Mouse (Mus musculus) adrenal gland, adult 2 months (tissue): ENCODE data around the gene Nrf1. TPM values are rescaled to one million over a fixed set of nuclear protein-coding genes. Genes with fewer than 3 reads are reported as not detected.

Experiments
- DNase-seq: peaks from one replicate; pipeline ENCODE4 v3.0.0; 2021
- microRNA-seq, 2 experiments: library from miRNA; unstranded; fragments of <30 nt; microRNA quantifications; one replicate each; pipeline ENCODE4 v1.2.0; 2021
- polyA plus RNA-seq: library from polyadenylated mRNA; depleted of rRNA; stranded (reverse); fragments of >200 nt; gene quantifications from 2 replicates; pipeline ENCODE4 v1.2.3, GENCODE M21; 2012; rRNA removed
- total RNA-seq, 2 experiments: library from RNA; stranded (reverse); gene quantifications; 2 replicates each; pipeline ENCODE4 v1.2.3; 2021

Nrf1 gene
- total and polyA plus RNA-seq, 3 experiments, result 11.0 to 24.3 (median 20.1) TPM

DNA sequence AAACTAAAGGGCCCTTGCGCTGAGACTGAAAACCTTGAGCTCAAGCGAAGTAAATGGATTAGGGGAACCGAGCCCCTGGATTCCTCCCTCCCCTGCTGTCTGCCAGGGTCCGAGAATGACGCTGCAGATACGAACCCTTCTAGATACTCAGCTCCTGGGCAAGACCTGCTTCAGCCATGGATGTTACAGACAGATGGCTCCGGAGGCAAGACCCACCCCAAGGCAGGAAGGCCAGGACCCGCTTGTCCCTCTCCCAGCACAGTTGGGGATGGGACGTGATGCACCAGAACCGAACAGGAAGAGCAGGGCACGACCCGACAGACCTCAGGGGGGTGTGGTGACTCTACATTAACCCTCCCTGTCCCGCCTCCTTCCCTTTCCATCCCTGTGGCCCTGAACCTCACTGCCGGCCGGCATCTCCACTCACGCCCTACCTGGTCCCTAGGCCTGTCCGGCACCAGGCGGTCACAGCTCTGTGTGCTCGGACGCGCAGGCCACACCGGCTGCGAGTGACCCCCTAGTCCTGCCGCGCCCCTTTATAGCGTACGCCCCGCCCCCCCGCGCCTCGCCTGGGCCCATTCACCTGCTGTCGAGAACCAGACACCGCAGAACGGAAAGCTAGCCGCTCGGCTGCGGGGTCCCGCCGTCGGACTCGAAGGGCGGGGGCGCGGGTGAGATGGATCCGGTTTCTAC is 127.6 kb downstream of the Nrf1 start:
- DNase-seq, result no peak

DNA sequence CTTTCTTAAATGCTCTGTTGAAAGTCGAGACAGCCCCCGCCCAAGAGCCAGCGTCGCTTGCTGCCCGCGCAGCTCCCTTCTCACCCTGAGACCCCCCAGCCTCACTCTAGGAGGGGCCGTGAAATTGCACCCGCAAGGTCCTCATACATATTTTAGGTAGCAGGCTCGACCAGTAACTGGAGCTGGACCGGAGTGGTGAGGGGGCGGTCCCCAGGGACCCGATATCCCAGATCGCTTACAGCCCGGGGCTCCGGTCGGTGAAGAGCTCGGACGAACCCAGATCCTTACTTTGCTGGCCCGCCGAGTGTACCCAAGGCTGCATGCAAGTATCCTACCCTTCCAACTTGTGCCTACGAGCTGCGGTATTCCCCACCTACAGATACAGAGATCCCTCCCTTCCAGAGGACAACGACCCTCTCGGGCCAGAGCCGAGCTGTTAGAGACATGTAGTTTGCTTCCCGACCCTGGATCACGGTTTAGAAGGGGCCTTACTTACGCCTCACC is 128.2 kb downstream of the Nrf1 start:
- no peak for DNase-seq

DNA sequence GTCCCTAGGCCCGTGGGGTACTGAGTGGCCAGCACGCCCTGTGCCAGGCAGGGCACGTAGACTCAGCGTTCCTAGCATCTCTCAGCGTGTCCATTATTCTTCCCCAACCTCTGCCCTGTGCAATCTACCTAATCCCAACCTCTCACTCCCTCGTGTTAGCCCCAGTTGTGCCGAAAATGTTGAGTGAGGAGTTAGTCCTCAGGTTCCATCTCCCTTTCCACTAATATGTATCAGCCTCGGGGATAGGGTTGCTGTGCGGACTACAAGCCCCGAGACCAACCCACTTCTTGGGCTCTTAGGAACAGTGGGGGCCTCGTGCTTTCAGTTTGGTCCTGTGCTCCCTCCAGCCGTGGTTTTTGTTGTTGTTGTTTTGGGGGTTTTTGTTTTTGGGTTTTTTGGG is 128.7 kb downstream of the Nrf1 start:
- no peak for DNase-seq

DNA sequence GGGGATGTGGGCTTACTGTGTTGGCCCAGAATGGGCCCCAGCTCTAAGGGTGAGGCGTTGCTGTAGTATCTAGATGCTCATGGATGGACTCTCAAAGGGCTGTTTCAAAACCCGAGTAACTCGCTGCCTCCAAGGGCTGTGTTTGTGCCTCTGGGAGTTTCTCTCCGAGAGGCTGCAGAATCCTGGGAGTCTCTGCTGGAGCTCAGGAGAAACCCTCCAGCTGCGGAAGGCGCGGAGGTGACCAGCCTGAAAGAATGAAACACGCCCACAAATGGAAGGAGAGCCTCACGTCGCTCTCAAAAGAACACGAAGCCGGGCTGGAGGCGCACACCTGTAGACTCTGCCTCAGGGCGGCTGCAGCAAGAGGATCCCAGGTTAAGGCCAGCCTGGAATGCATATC is 129.5 kb downstream of the Nrf1 start:
- no peak for DNase-seq

DNA sequence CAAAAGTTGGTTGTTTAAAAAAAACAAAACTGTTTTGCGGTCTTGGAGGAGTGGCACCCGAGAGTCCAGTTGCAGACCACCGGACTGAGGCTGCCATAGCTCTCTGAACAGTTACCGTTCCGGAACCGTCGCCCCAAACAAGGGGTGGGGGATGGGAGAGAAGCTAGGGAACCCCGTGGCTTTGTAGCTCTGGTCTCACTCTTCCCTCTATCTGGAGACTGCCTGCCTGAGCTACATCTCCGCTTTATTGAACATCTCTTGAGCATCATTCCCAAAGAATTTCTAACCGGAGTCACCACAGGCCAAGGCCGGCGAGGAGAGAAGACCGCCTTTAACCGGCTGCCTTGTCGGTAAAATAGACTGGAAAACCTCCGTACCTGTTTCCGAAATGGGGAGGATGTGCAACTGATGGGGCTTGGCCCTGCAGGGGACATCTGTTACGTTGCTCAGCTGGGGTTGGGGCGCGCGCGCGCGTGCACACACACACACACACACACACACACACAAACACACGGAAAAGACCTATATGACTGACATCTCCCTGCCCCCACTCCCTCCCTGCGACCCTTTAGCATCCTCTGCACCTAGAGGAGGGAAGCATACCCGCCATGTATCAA is 130.3 kb downstream of the Nrf1 start:
- no peak for DNase-seq

DNA sequence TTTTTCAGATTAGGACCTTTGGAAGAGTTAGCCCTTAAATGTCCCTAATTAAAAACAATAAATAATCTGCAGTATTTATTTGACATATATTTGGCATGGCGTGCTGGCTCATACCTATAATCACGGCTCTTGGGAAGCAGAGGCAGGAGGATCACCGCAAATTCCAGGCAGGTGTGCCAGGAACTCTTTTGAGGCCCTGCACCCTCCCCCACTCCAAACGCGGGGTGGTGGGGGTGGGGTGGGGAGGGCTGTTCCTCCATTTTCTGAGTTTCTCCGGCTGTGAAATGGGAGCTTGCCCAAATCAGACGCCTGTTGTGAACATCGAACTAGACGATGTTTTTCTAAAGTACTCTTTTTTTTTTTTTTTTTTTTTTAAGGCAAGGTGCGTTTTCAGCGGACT is 131.3 kb downstream of the Nrf1 start:
- DNase-seq, result no peak

DNA sequence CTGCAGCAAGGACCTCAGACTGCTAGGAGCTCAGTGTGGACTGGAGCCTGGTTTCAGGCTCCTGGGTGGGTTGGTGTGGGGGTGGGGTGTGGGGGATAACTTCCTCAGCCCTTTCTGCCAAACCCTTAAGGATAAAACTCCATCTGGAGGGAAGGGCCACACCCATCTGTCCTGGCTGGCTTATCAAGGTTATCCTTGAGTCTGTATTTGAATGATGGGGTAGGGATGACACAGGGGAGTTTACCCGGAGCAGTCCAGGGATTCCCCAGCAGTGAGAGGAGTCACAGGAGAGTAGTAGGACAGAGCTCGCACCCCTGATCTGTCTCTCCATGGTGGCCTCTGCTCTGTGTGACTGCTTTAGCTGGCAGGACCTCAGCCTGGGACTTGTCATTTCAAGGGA is 132.5 kb downstream of the Nrf1 start:
- DNase-seq, result peak; percentile 29

DNA sequence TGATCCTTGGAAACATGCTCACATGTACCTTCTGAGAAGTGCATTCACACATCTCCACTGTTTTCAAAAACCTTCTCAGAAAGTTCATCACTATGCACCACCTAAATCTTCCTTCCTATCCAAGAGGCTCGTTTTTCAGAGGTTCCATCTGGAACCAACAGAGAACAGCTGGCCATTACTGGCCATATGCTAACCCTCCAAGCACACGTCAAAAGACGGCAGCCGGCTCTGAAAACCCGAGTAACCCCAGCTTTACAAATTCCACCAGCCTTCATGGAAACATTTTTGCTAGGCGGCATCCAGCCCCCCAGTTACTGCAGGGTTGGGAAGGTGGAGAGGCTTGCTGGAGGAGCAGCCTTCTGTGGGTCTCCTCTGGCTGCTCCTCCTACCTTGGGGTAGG is 134.2 kb downstream of the Nrf1 start:
- no peak for DNase-seq

DNA sequence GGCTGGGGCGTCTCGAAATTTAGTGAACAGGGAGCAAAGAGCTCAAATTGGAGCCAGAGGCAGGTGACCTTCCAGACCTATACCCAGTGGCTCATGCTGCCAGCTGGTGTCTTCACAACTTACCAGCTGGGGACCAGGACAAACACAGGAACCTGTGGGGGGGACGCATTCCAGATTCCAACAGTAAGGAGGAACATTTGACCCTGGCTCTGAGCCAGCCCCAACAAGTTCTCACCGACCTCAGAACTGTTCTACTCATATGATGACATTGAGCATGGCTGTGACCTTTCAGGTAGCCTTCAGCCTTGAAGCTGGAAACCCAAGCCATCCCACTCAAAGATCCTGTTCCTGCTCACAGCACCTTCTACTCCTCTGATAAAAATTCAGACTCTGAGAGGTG is 135.8 kb downstream of the Nrf1 start:
- DNase-seq, result no peak

DNA sequence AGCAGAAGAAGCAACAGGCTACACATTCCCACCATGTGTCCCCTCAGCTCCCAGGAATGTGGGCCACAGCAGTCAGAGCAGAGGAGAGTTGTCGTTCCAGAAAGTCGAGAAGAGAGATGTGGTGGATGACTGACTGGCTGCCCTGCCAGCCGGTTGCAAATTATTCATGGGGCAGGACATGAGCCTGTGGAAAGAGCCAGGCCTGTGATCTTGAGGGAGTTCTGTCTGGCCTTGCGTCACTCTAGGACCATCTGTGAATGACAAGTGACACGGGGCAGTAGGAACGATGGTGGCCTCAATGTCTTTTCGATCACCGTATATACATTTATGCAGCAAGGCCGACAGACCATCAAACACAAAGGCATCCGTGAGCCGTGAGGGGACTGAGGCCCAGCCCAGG is 147.9 kb downstream of the Nrf1 start:
- peak; percentile 47 for DNase-seq

DNA sequence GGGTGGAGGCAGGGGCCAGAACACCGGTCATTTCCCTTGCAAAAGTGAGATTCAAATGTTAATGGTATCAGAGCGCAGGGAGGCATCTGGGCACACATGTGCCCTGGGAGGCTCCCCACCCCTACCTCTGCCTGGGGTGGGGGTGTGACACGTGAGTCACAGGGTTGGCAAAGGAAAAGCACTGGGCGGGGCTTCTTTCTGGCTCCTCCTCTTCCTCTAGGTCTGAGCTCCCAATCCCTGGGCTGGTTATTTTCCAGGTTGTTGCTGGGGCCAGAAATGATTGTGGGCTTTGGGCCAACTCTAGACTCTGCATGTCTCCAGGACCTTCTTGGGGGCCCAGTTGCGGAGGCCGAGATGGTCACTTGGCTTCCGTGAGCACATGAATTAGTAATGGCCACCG is 148.4 kb downstream of the Nrf1 start:
- DNase-seq, result no peak

Small RNAs within 50 kb of the gene (microRNA-seq; reads per million reads assigned to microRNA genes)
- gene Mir182 (404 to 845 reads per million in 2 experiments), gene Mir183 (159 to 619 reads per million in 2 experiments), gene Mir96 (9.7 to 18.6 reads per million in 2 experiments)

Other genes with a start within 250 kb of the Nrf1 start
- gene Strip2, start 131.0 kb upstream of the Nrf1 start, total RNA-seq, result 1 to 10 TPM; 1.1 to 1.7 TPM
- gene Strip2, start 131.0 kb upstream of the Nrf1 start, polyA plus RNA-seq, result 0.22 and 0.31 TPM in 2 replicates